Mouse (Mus musculus) lung, embryonic 15.5 days (tissue): ENCODE results near the gene Ppwd1. TPM values are rescaled to one million over a fixed set of nuclear protein-coding genes. Genes with fewer than 3 reads are reported as not detected.
"Not testable (repeated sequence)": the region's sequence is repeated elsewhere in the genome, so short reads cannot be mapped to it uniquely, and the experiment has no call there.

ENCODE experiments used
- ATAC-seq: fragments of 200-750 bp; cut with Nextera tagmentation; 2 replicates; pipeline ENCODE4 v1.8.0; 2017; ENCODE audit warnings: moderate number of reproducible peaks, borderline replicate concordance; ENCODE audit not compliant: low FRiP score, low TSS enrichment; ENCODE audit errors: extremely low read depth
- H3K27ac ChIP-seq: fragments of 300-500 bp; sonication (generic); 2 replicates; pipeline ENCODE4 v1.5.1; 2015; ENCODE audit warnings: moderate library complexity, mild to moderate bottlenecking, inconsistent platforms
- H3K27me3 ChIP-seq: fragments of 300-500 bp; sonication (generic); 2 replicates; pipeline ENCODE4 v1.6.1; 2015; ENCODE audit warnings: inconsistent platforms
- H3K36me3 ChIP-seq: fragments of 300-500 bp; sonication (generic); 2 replicates; pipeline ENCODE4 v1.6.1; 2015; ENCODE audit warnings: inconsistent platforms
- H3K4me1 ChIP-seq: fragments of 300-500 bp; sonication (generic); 2 replicates; pipeline ENCODE4 v1.6.1; 2015; ENCODE audit warnings: inconsistent platforms
- H3K4me2 ChIP-seq: fragments of 300-500 bp; sonication (generic); 2 replicates; pipeline ENCODE4 v1.6.1; 2015; ENCODE audit warnings: inconsistent platforms, mild to moderate bottlenecking, moderate library complexity
- H3K4me3 ChIP-seq: fragments of 300-500 bp; sonication (generic); 2 replicates; pipeline ENCODE4 v1.5.1; 2015; ENCODE audit warnings: mild to moderate bottlenecking, inconsistent platforms
- H3K9ac ChIP-seq: fragments of 300-500 bp; sonication (generic); 2 replicates; pipeline ENCODE4 v1.6.1; 2015; ENCODE audit warnings: inconsistent platforms
- H3K9me3 ChIP-seq: fragments of 300-500 bp; sonication (generic); 2 replicates; pipeline ENCODE4 v1.6.1; 2016; ENCODE audit warnings: inconsistent platforms
- WGBS: fragments of 180-500 bp; shearing (Covaris S2); methylation state at CpG from one replicate; pipeline ENCODE4 v1.1.7; 2015; 5-methylcytosine and 5-hydroxymethylcytosine counted together
- polyA plus RNA-seq: library from polyadenylated mRNA; unstranded; fragments of >200 nt; fragmentation: Nextera tagmentation; extraction: Ambion mirVana; gene quantifications from 2 replicates; pipeline ENCODE4 v1.2.1, GENCODE M21; 2015

Ppwd1 gene
- 16.0 and 16.4 TPM in 2 replicates for polyA plus RNA-seq

- WGBS = under 1% methylated on average over 55 of the region's 55 CpGs
- peaks cover 10% of the 10 kb centered on the region; the same call in 1 of the 2 replicates for H3K36me3 ChIP-seq
- H3K4me3 ChIP-seq = peak within 1 kb of the TSS; percentile 93
- peak within 1 kb of the TSS; percentile 95 for H3K27ac ChIP-seq
- H3K9ac ChIP-seq = peak within 1 kb of the TSS; percentile 89
- no peaks in the 10 kb centered on the region for H3K27me3 ChIP-seq
- peak within 1 kb of the TSS; percentile 58 for H3K4me2 ChIP-seq
- peak; percentile 100 for ATAC-seq
- no peaks in the 10 kb centered on the region for H3K9me3 ChIP-seq
- peaks cover 13% of the 10 kb centered on the region for H3K4me1 ChIP-seq
These were observed at the start of gene Ppwd1, which contains the start of gene Cenpk for GRCm38 (mm10) chr13:104228384-104229066. Gene Ppwd1 (minus strand): TSS chr13:104228843. Gene Cenpk (plus strand): TSS chr13:104228611.

- H3K4me2 ChIP-seq = no peak overlapping the region
- no peak overlapping the region for H3K27ac ChIP-seq
- ATAC-seq = no peak
- H3K4me3 ChIP-seq = no peak overlapping the region
- H3K9ac ChIP-seq = no peak overlapping the region
- H3K36me3 ChIP-seq = no peaks in the 10 kb centered on the region
- H3K4me1 ChIP-seq = no peaks in the 10 kb centered on the region
- no peaks in the 10 kb centered on the region for H3K27me3 ChIP-seq
- 87% methylated on average over 3 of the region's 3 CpGs for WGBS
- no peaks in the 10 kb centered on the region for H3K9me3 ChIP-seq
These were observed 30.4 kb upstream of the Ppwd1 start for GRCm38 (mm10) chr13:104258997-104259396.

- Histone ChIP-seq H3K27me3 (no peaks in the 10 kb centered on the region), H3K4me2 (peak overlapping the region; percentile 58), H3K9ac (peak overlapping the region; percentile 89), H3K27ac (peak overlapping the region; percentile 70), H3K4me3 (peak overlapping the region; percentile 93), H3K36me3 (peaks cover 10% of the 10 kb centered on the region; the same call in 1 of the 2 replicates), H3K9me3 (no peaks in the 10 kb centered on the region), H3K4me1 (peaks cover 13% of the 10 kb centered on the region)
- 5% methylated on average over 15 of the region's 15 CpGs for WGBS
- ATAC-seq = peak; percentile 47; the same call in 1 of the 2 replicates
These were observed 538 bp upstream of the Ppwd1 start for GRCm38 (mm10) chr13:104229181-104229580.

GRCm38 (mm10) chr13:104227478-104227877, 1.2 kb downstream of the Ppwd1 start:
- H3K36me3 ChIP-seq = 0 out of 2 replicates have a peak, but pooled peaks cover 4% of the 10 kb centered on the region
- no peak overlapping the region for H3K27ac ChIP-seq
- no peak for ATAC-seq
- peaks cover 13% of the 10 kb centered on the region for H3K4me1 ChIP-seq
- no peaks in the 10 kb centered on the region for H3K27me3 ChIP-seq
- WGBS = 29% methylated on average over 3 of the region's 3 CpGs
- peak overlapping the region; percentile 93 for H3K4me3 ChIP-seq
- H3K9me3 ChIP-seq = no peaks in the 10 kb centered on the region
- H3K9ac ChIP-seq = peak overlapping the region; percentile 88
- peak overlapping the region; percentile 58 for H3K4me2 ChIP-seq

- no peak for ATAC-seq
- H3K9ac ChIP-seq = no peak overlapping the region
- no peaks in the 10 kb centered on the region for H3K27me3 ChIP-seq
- H3K27ac ChIP-seq = no peak overlapping the region
- WGBS = 52% methylated on average over 1 of the region's 1 CpGs
- H3K36me3 ChIP-seq = peaks cover 34% of the 10 kb centered on the region
- no peaks in the 10 kb centered on the region for H3K4me1 ChIP-seq
- H3K4me3 ChIP-seq = no peak overlapping the region
- H3K9me3 ChIP-seq = no peaks in the 10 kb centered on the region
- H3K4me2 ChIP-seq = no peak overlapping the region
These were observed 24.3 kb downstream of the Ppwd1 start for GRCm38 (mm10) chr13:104204313-104204712.

- H3K4me2 ChIP-seq, H3K9me3 ChIP-seq, H3K4me1 ChIP-seq, H3K27me3 ChIP-seq, H3K9ac ChIP-seq, H3K4me3 ChIP-seq, ATAC-seq, H3K27ac ChIP-seq: not testable (repeated sequence)
- H3K36me3 ChIP-seq = peaks cover 25% of the 10 kb centered on the region
These were observed 32.8 kb downstream of the Ppwd1 start for GRCm38 (mm10) chr13:104195891-104196290.

GRCm38 (mm10) chr13:104187357-104187756, 41.3 kb downstream of the Ppwd1 start:
- H3K4me2 ChIP-seq = no peak overlapping the region
- no peak overlapping the region for H3K27ac ChIP-seq
- no peaks in the 10 kb centered on the region for H3K9me3 ChIP-seq
- no peak overlapping the region for H3K4me3 ChIP-seq
- 75% methylated on average over 4 of the region's 4 CpGs for WGBS
- no peaks in the 10 kb centered on the region for H3K4me1 ChIP-seq
- peaks cover 34% of the 10 kb centered on the region for H3K36me3 ChIP-seq
- ATAC-seq = no peak
- no peaks in the 10 kb centered on the region for H3K27me3 ChIP-seq
- H3K9ac ChIP-seq = no peak overlapping the region

- Histone ChIP-seq H3K27me3 (no peaks in the 10 kb centered on the region), H3K4me3 (peak overlapping the region; percentile 98), H3K9me3 (no peaks in the 10 kb centered on the region), H3K4me2 (peak overlapping the region; percentile 54), H3K9ac (peak overlapping the region; percentile 93), H3K36me3 (peaks cover 15% of the 10 kb centered on the region), H3K4me1 (peaks cover 11% of the 10 kb centered on the region), H3K27ac (peak overlapping the region; percentile 81; the same call in 1 of the 2 replicates)
- 10% methylated on average over 13 of the region's 13 CpGs for WGBS
- ATAC-seq = no peak
These were observed 49.3 kb downstream of the Ppwd1 start for GRCm38 (mm10) chr13:104179176-104179888.

GRCm38 (mm10) chr13:104178650-104179121, 50.0 kb downstream of the Ppwd1 start, which contains the start of gene Trim23:
Gene Trim23 (plus strand): TSS chr13:104178797.
- H3K9me3 ChIP-seq = no peaks in the 10 kb centered on the region
- peaks cover 11% of the 10 kb centered on the region for H3K4me1 ChIP-seq
- peaks cover 10% of the 10 kb centered on the region for H3K36me3 ChIP-seq
- WGBS = 0% methylated on average over 38 of the region's 38 CpGs
- H3K27me3 ChIP-seq = no peaks in the 10 kb centered on the region
- H3K4me3 ChIP-seq = peak within 1 kb of the TSS; percentile 98
- H3K27ac ChIP-seq = peak within 1 kb of the TSS; percentile 82
- H3K4me2 ChIP-seq = peak within 1 kb of the TSS; percentile 71
- H3K9ac ChIP-seq = peak within 1 kb of the TSS; percentile 93
- ATAC-seq = peak; percentile 99

- under 1% methylated on average over 32 of the region's 32 CpGs for WGBS
- ATAC-seq = peak; percentile 90
- H3K9ac ChIP-seq = peak within 1 kb of the TSS; percentile 93
These were observed 50.6 kb downstream of the Ppwd1 start, which contains the start of gene Trappc13 for GRCm38 (mm10) chr13:104177796-104178649. Gene Trappc13 (minus strand): TSS chr13:104178469.

GRCm38 (mm10) chr13:104176874-104177273, 51.8 kb downstream of the Ppwd1 start:
- Histone ChIP-seq H3K9me3 (no peaks in the 10 kb centered on the region), H3K27ac (no peak overlapping the region), H3K4me1 (peaks cover 11% of the 10 kb centered on the region), H3K27me3 (no peaks in the 10 kb centered on the region), H3K4me2 (peak overlapping the region; percentile 71), H3K9ac (peak overlapping the region; percentile 34; the same call in 1 of the 2 replicates), H3K4me3 (peak overlapping the region; percentile 98), H3K36me3 (peaks cover 6% of the 10 kb centered on the region; the same call in 1 of the 2 replicates)
- no peak for ATAC-seq
- 45% methylated on average over 3 of the region's 3 CpGs for WGBS

More at GRCm38 (mm10) chr13:104177796-104178649, 50.6 kb downstream of the Ppwd1 start, which contains the start of gene Trappc13:
- Histone ChIP-seq H3K27ac (peak within 1 kb of the TSS; percentile 82), H3K4me1 (peaks cover 11% of the 10 kb centered on the region), H3K36me3 (peaks cover 6% of the 10 kb centered on the region; the same call in 1 of the 2 replicates), H3K4me3 (peak within 1 kb of the TSS; percentile 98), H3K4me2 (peak within 1 kb of the TSS; percentile 71), H3K27me3 (no peaks in the 10 kb centered on the region), H3K9me3 (no peaks in the 10 kb centered on the region)
